Mouse (Mus musculus): Measurements from ENCODE around the gene Maats1. TPM values are rescaled to one million over a fixed set of nuclear protein-coding genes. Genes with fewer than 3 reads are reported as not detected.
"Not testable (repeated sequence)": the region's sequence is repeated elsewhere in the genome, so short reads cannot be mapped to it uniquely, and the experiment has no call there.

Gene Maats1
- polyA plus RNA-seq, 1 experiment from 2014 or later, result not detected

- no peak overlapping the region for H3K4me2 ChIP-seq (replicated peaks; ENCODE audit: low read depth, low read length)
- H3K27ac ChIP-seq (ENCODE audit: low read length), result no peak overlapping the region
- H3K9me3 ChIP-seq (ENCODE audit: control insufficient read depth, low read depth, low read length), result no peaks in the 10 kb centered on the region
- peaks cover 6% of the 10 kb centered on the region for H3K4me1 ChIP-seq (ENCODE audit: control insufficient read depth, insufficient read depth, low read length)
- H3K36me3 ChIP-seq (ENCODE audit: control insufficient read depth, insufficient read depth, low read length), result peaks cover 15% of the 10 kb centered on the region
- peak; percentile 43; the same call in 1 of the 2 replicates for ATAC-seq (ENCODE audit: insufficient number of reproducible peaks, insufficient read depth, low FRiP score, low read depth)
- H3K4me3 ChIP-seq (ENCODE audit: low read depth, low read length), result no peak overlapping the region
- H3K27me3 ChIP-seq (ENCODE audit: control insufficient read depth, insufficient read depth, low read length), result no peaks in the 10 kb centered on the region
- WGBS, result 46% methylated on average over 7 of the region's 7 CpGs
- H3K9ac ChIP-seq (replicated peaks; ENCODE audit: low read depth, low read length), result no peak overlapping the region
Measured at GRCm38 (mm10) chr16:38350361-38350855, 8.5 kb upstream of the Maats1 start.

GRCm38 (mm10) chr16:38349881-38350280, 7.9 kb upstream of the Maats1 start:
- Histone ChIP-seq H3K9ac (replicated peaks; ENCODE audit: low read depth, low read length) (no peak overlapping the region), H3K36me3 (ENCODE audit: control insufficient read depth, insufficient read depth, low read length) (peaks cover 15% of the 10 kb centered on the region), H3K27me3 (ENCODE audit: control insufficient read depth, insufficient read depth, low read length) (no peaks in the 10 kb centered on the region), H3K27ac (ENCODE audit: low read length) (no peak overlapping the region), H3K9me3 (ENCODE audit: control insufficient read depth, low read depth, low read length) (no peaks in the 10 kb centered on the region), H3K4me2 (replicated peaks; ENCODE audit: low read depth, low read length) (no peak overlapping the region), H3K4me1 (ENCODE audit: control insufficient read depth, insufficient read depth, low read length) (peaks cover 6% of the 10 kb centered on the region), H3K4me3 (ENCODE audit: low read depth, low read length) (no peak overlapping the region)
- no peak for ATAC-seq (ENCODE audit: insufficient number of reproducible peaks, insufficient read depth, low FRiP score, low read depth)
- 90% methylated on average over 2 of the region's 2 CpGs for WGBS

- H3K4me3 ChIP-seq (ENCODE audit: low read depth, low read length), result no peak overlapping the region
- no peak overlapping the region for H3K4me2 ChIP-seq (replicated peaks; ENCODE audit: low read depth, low read length)
- peaks cover 6% of the 10 kb centered on the region for H3K4me1 ChIP-seq (ENCODE audit: control insufficient read depth, insufficient read depth, low read length)
- H3K27ac ChIP-seq (ENCODE audit: low read length), result no peak overlapping the region
- no peak for ATAC-seq (ENCODE audit: insufficient number of reproducible peaks, insufficient read depth, low FRiP score, low read depth)
- peaks cover 15% of the 10 kb centered on the region for H3K36me3 ChIP-seq (ENCODE audit: control insufficient read depth, insufficient read depth, low read length)
- no peak overlapping the region for H3K9ac ChIP-seq (replicated peaks; ENCODE audit: low read depth, low read length)
- H3K27me3 ChIP-seq (ENCODE audit: control insufficient read depth, insufficient read depth, low read length), result no peaks in the 10 kb centered on the region
- 81% methylated on average over 9 of the region's 9 CpGs for WGBS
- H3K9me3 ChIP-seq (ENCODE audit: control insufficient read depth, low read depth, low read length), result no peaks in the 10 kb centered on the region
Measured at GRCm38 (mm10) chr16:38348217-38348761, 6.3 kb upstream of the Maats1 start.

- peak overlapping the region; percentile 55 for H3K4me3 ChIP-seq (ENCODE audit: low read depth, low read length)
- H3K9ac ChIP-seq (replicated peaks; ENCODE audit: low read depth, low read length), result peak overlapping the region; percentile 56
- H3K4me1 ChIP-seq (ENCODE audit: control insufficient read depth, insufficient read depth, low read length), result peaks cover 6% of the 10 kb centered on the region
- WGBS, result 62% methylated on average over 6 of the region's 6 CpGs
- ATAC-seq (ENCODE audit: insufficient number of reproducible peaks, insufficient read depth, low FRiP score, low read depth), result no peak
- no peaks in the 10 kb centered on the region for H3K9me3 ChIP-seq (ENCODE audit: control insufficient read depth, low read depth, low read length)
- peak overlapping the region; percentile 65 for H3K4me2 ChIP-seq (replicated peaks; ENCODE audit: low read depth, low read length)
- H3K36me3 ChIP-seq (ENCODE audit: control insufficient read depth, insufficient read depth, low read length), result peaks cover 15% of the 10 kb centered on the region
- H3K27me3 ChIP-seq (ENCODE audit: control insufficient read depth, insufficient read depth, low read length), result no peaks in the 10 kb centered on the region
- H3K27ac ChIP-seq (ENCODE audit: low read length), result no peak overlapping the region
Measured at GRCm38 (mm10) chr16:38347588-38347987, 5.6 kb upstream of the Maats1 start.

- Histone ChIP-seq H3K9ac (replicated peaks; ENCODE audit: low read depth, low read length) (peak within 1 kb of the TSS; percentile 56), H3K4me1 (ENCODE audit: control insufficient read depth, insufficient read depth, low read length) (peaks cover 6% of the 10 kb centered on the region), H3K36me3 (ENCODE audit: control insufficient read depth, insufficient read depth, low read length) (peaks cover 8% of the 10 kb centered on the region), H3K4me3 (ENCODE audit: low read depth, low read length) (peak within 1 kb of the TSS; percentile 55), H3K9me3 (ENCODE audit: control insufficient read depth, low read depth, low read length) (no peaks in the 10 kb centered on the region), H3K4me2 (replicated peaks; ENCODE audit: low read depth, low read length) (peak within 1 kb of the TSS; percentile 65), H3K27ac (ENCODE audit: low read length) (peak within 1 kb of the TSS; percentile 70), H3K27me3 (ENCODE audit: control insufficient read depth, insufficient read depth, low read length) (no peaks in the 10 kb centered on the region)
- ATAC-seq (ENCODE audit: insufficient number of reproducible peaks, insufficient read depth, low FRiP score, low read depth), result peak; percentile 95
- 3% methylated on average over 35 of the region's 35 CpGs for WGBS
Measured at GRCm38 (mm10) chr16:38346529-38347325, 4.8 kb upstream of the Maats1 start, which contains the start of the genes Cox17 and Gm21987. Gene Cox17, plus strand, starts transcription at chr16:38346991. Gene Gm21987, plus strand, starts transcription at chr16:38347040.

- Histone ChIP-seq H3K9me3 (ENCODE audit: control insufficient read depth, low read depth, low read length) (no peaks in the 10 kb centered on the region), H3K4me1 (ENCODE audit: control insufficient read depth, insufficient read depth, low read length) (peaks cover 6% of the 10 kb centered on the region), H3K27ac (ENCODE audit: low read length) (no peak overlapping the region), H3K36me3 (ENCODE audit: control insufficient read depth, insufficient read depth, low read length) (peaks cover under 1% of the 10 kb centered on the region; the same call in 1 of the 2 replicates), H3K9ac (replicated peaks; ENCODE audit: low read depth, low read length) (no peak overlapping the region), H3K4me3 (ENCODE audit: low read depth, low read length) (no peak overlapping the region), H3K27me3 (ENCODE audit: control insufficient read depth, insufficient read depth, low read length) (no peaks in the 10 kb centered on the region), H3K4me2 (replicated peaks; ENCODE audit: low read depth, low read length) (no peak overlapping the region)
- no peak for ATAC-seq (ENCODE audit: insufficient number of reproducible peaks, insufficient read depth, low FRiP score, low read depth)
- 81% methylated on average over 3 of the region's 3 CpGs for WGBS
Measured at GRCm38 (mm10) chr16:38344941-38345725, 3.2 kb upstream of the Maats1 start.

- not testable (repeated sequence) for ATAC-seq (ENCODE audit: insufficient number of reproducible peaks, insufficient read depth, low FRiP score, low read depth); H3K4me1 ChIP-seq (ENCODE audit: control insufficient read depth, insufficient read depth, low read length); H3K36me3 ChIP-seq (ENCODE audit: control insufficient read depth, insufficient read depth, low read length); H3K4me2 ChIP-seq (replicated peaks; ENCODE audit: low read depth, low read length); H3K27me3 ChIP-seq (ENCODE audit: control insufficient read depth, insufficient read depth, low read length); H3K4me3 ChIP-seq (ENCODE audit: low read depth, low read length); H3K9me3 ChIP-seq (ENCODE audit: control insufficient read depth, low read depth, low read length); H3K9ac ChIP-seq (replicated peaks; ENCODE audit: low read depth, low read length); H3K27ac ChIP-seq (ENCODE audit: low read length)
- whole genome bisulfite sequencing, result 88% methylated on average over 4 of the region's 4 CpGs
Measured at GRCm38 (mm10) chr16:38338077-38338476, 3.9 kb downstream of the Maats1 start.

GRCm38 (mm10) chr16:38334431-38334830, 7.5 kb downstream of the Maats1 start:
- H3K9ac ChIP-seq (replicated peaks; ENCODE audit: low read depth, low read length), result no peak overlapping the region
- no peaks in the 10 kb centered on the region for H3K9me3 ChIP-seq (ENCODE audit: control insufficient read depth, low read depth, low read length)
- no peak overlapping the region for H3K4me2 ChIP-seq (replicated peaks; ENCODE audit: low read depth, low read length)
- no peaks in the 10 kb centered on the region for H3K4me1 ChIP-seq (ENCODE audit: control insufficient read depth, insufficient read depth, low read length)
- H3K4me3 ChIP-seq (ENCODE audit: low read depth, low read length), result no peak overlapping the region
- no peak overlapping the region for H3K27ac ChIP-seq (ENCODE audit: low read length)
- no peaks in the 10 kb centered on the region for H3K36me3 ChIP-seq (ENCODE audit: control insufficient read depth, insufficient read depth, low read length)
- 40% methylated on average over 6 of the region's 6 CpGs for WGBS
- ATAC-seq (ENCODE audit: insufficient number of reproducible peaks, insufficient read depth, low FRiP score, low read depth), result no peak
- H3K27me3 ChIP-seq (ENCODE audit: control insufficient read depth, insufficient read depth, low read length), result no peaks in the 10 kb centered on the region

All from stomach, embryonic 14.5 days (tissue).